Mouse (Mus musculus): ENCODE results near the gene Tia1.

GRCm38 (mm10) chr6:86373556-86373955 is 30.5 kb upstream of the Tia1 start:
- no peak for TF ChIP-seq GATA1 (IDR thresholded peaks at IDR 0.05; ENCODE audit: low read length)
- no peak for TF ChIP-seq TAL1 (IDR thresholded peaks at IDR 0.05; ENCODE audit: low read length)

Measured in erythroblast, embryonic 14.5 days (primary cell).